Mouse (Mus musculus) heart, embryonic 12.5 days (tissue): ENCODE data around the gene Hist1h4h. TPM values are rescaled to one million over a fixed set of nuclear protein-coding genes. Genes with fewer than 3 reads are reported as not detected.
"Not testable (repeated sequence)": the region's sequence is repeated elsewhere in the genome, so short reads cannot be mapped to it uniquely, and the experiment has no call there.

Source experiments
- ATAC-seq: fragments of 200-750 bp; cut with Nextera tagmentation; 2 replicates; pipeline ENCODE4 v1.8.0; 2017; ENCODE audit warnings: moderate TSS enrichment, moderate library complexity; ENCODE audit not compliant: insufficient number of reproducible peaks, low FRiP score
- H3K27ac ChIP-seq: fragments of 300-500 bp; sonication (generic); 2 replicates; pipeline ENCODE4 v1.5.1; 2016; ENCODE audit warnings: mild to moderate bottlenecking, moderate library complexity; ENCODE audit not compliant: poor library complexity, severe bottlenecking
- H3K27me3 ChIP-seq: fragments of 300-500 bp; sonication (generic); replicated peaks from 2 replicates; pipeline ENCODE4 v1.6.1; 2016; ENCODE audit warnings: mild to moderate bottlenecking, moderate library complexity
- H3K36me3 ChIP-seq: fragments of 300-500 bp; sonication (generic); 2 replicates; pipeline ENCODE4 v1.6.1; 2016; ENCODE audit warnings: mild to moderate bottlenecking, moderate library complexity
- H3K4me1 ChIP-seq: fragments of 300-500 bp; sonication (generic); replicated peaks from 2 replicates; pipeline ENCODE4 v1.6.1; 2016; ENCODE audit warnings: mild to moderate bottlenecking
- H3K4me2 ChIP-seq: fragments of 300-500 bp; sonication (generic); 2 replicates; pipeline ENCODE4 v1.6.1; 2016; ENCODE audit warnings: mild to moderate bottlenecking, moderate library complexity
- H3K4me3 ChIP-seq: fragments of 300-500 bp; sonication (generic); 2 replicates; pipeline ENCODE4 v1.5.1; 2016; ENCODE audit warnings: mild to moderate bottlenecking
- H3K9ac ChIP-seq: fragments of 300-500 bp; sonication (generic); 2 replicates; pipeline ENCODE4 v1.6.1; 2016; ENCODE audit warnings: mild to moderate bottlenecking, moderate library complexity
- H3K9me3 ChIP-seq: fragments of 300-500 bp; sonication (generic); replicated peaks from 2 replicates; pipeline ENCODE4 v1.6.1; 2016; ENCODE audit warnings: mild to moderate bottlenecking, moderate library complexity
- WGBS: fragments of 180-500 bp; shearing (Covaris S2); methylation state at CpG from one replicate; pipeline ENCODE4 v1.1.7; 2016; 5-methylcytosine and 5-hydroxymethylcytosine counted together
- polyA plus RNA-seq: library from polyadenylated mRNA; unstranded; fragments of >200 nt; fragmentation: Nextera tagmentation; extraction: Ambion mirVana; gene quantifications from 2 replicates; pipeline ENCODE4 v1.2.1, GENCODE M21; 2016

Gene Hist1h4h
- polyA plus RNA-seq, 1 experiment from 2014 or later = 4.4 TPM

GRCm38 (mm10) chr13:23550761-23551145 is 19.9 kb downstream of the Hist1h4h start:
- H3K36me3 ChIP-seq = no peaks in the 10 kb centered on the region

GRCm38 (mm10) chr13:23551146-23551834 is 20.4 kb downstream of the Hist1h4h start, which contains the start of gene Hist1h4f:
Gene Hist1h4f, minus strand, starts transcription at chr13:23551648.
- H3K27ac ChIP-seq = peak within 1 kb of the TSS; percentile 87
- peak within 1 kb of the TSS; percentile 77 for H3K4me2 ChIP-seq
- not testable (repeated sequence) for H3K4me1 ChIP-seq, H3K27me3 ChIP-seq, H3K36me3 ChIP-seq, H3K9me3 ChIP-seq
- WGBS = under 1% methylated on average over 47 of the region's 47 CpGs
- H3K4me3 ChIP-seq = peak within 1 kb of the TSS; percentile 55
- ATAC-seq = peak; percentile 86
- peak within 1 kb of the TSS; percentile 75 for H3K9ac ChIP-seq

More at GRCm38 (mm10) chr13:23550761-23551145, 19.9 kb downstream of the Hist1h4h start:
- ATAC-seq = no peak
- Histone ChIP-seq H3K4me2 (peak overlapping the region; percentile 77), H3K9me3 (no peaks in the 10 kb centered on the region), H3K4me1 (peaks cover 6% of the 10 kb centered on the region), H3K4me3 (peak overlapping the region; percentile 55), H3K9ac (peak overlapping the region; percentile 75), H3K27ac (peak overlapping the region; percentile 87), H3K27me3 (no peaks in the 10 kb centered on the region)
- 6% methylated on average over 3 of the region's 3 CpGs for WGBS

GRCm38 (mm10) chr13:23551931-23552914 is 21.4 kb downstream of the Hist1h4h start:
- Histone ChIP-seq H3K4me2 (peak overlapping the region; percentile 77), H3K27me3 (no peaks in the 10 kb centered on the region), H3K9ac (peak overlapping the region; percentile 75; the same call in 1 of the 2 replicates)

GRCm38 (mm10) chr13:23552962-23553361 is 22.1 kb downstream of the Hist1h4h start, which contains the start of gene Hist1h1d:
Gene Hist1h1d, plus strand, starts transcription at chr13:23553262.
- no peak for ATAC-seq
- no peak within 1 kb of the TSS for H3K4me3 ChIP-seq
- H3K36me3 ChIP-seq = no peaks in the 10 kb centered on the region
- H3K9ac ChIP-seq = no peak within 1 kb of the TSS
- H3K27ac ChIP-seq = peak within 1 kb of the TSS; percentile 99
- peaks cover 9% of the 10 kb centered on the region for H3K4me1 ChIP-seq
- H3K27me3 ChIP-seq = no peaks in the 10 kb centered on the region
- H3K9me3 ChIP-seq = no peaks in the 10 kb centered on the region
- peak within 1 kb of the TSS; percentile 7; the same call in 1 of the 2 replicates for H3K4me2 ChIP-seq

More at GRCm38 (mm10) chr13:23551931-23552914, 21.4 kb downstream of the Hist1h4h start:
- peak overlapping the region; percentile 87 for H3K27ac ChIP-seq
- whole genome bisulfite sequencing = 56% methylated on average over 8 of the region's 8 CpGs
- no peaks in the 10 kb centered on the region for H3K36me3 ChIP-seq
- H3K4me1 ChIP-seq = peaks cover 9% of the 10 kb centered on the region
- ATAC-seq = no peak
- peak overlapping the region; percentile 55; the same call in 1 of the 2 replicates for H3K4me3 ChIP-seq
- H3K9me3 ChIP-seq = no peaks in the 10 kb centered on the region

GRCm38 (mm10) chr13:23554393-23554792 is 23.5 kb downstream of the Hist1h4h start:
- H3K36me3 ChIP-seq = no peaks in the 10 kb centered on the region
- no peak for ATAC-seq
- no peaks in the 10 kb centered on the region for H3K9me3 ChIP-seq
- no peaks in the 10 kb centered on the region for H3K27me3 ChIP-seq
- WGBS = 25% methylated on average over 9 of the region's 9 CpGs
- peaks cover 9% of the 10 kb centered on the region for H3K4me1 ChIP-seq
- H3K4me2 ChIP-seq = peak overlapping the region; percentile 100
- H3K4me3 ChIP-seq = peak overlapping the region; percentile 71
- peak overlapping the region; percentile 99 for H3K27ac ChIP-seq
- H3K9ac ChIP-seq = peak overlapping the region; percentile 98

- peak overlapping the region; percentile 100 for H3K4me2 ChIP-seq
- peak overlapping the region; percentile 98 for H3K9ac ChIP-seq
- peak overlapping the region; percentile 99 for H3K27ac ChIP-seq
- peak; percentile 86 for ATAC-seq
- H3K36me3 ChIP-seq = no peaks in the 10 kb centered on the region
- WGBS = under 1% methylated on average over 54 of the region's 54 CpGs
- peaks cover 9% of the 10 kb centered on the region for H3K4me1 ChIP-seq
- peak overlapping the region; percentile 71 for H3K4me3 ChIP-seq
- no peaks in the 10 kb centered on the region for H3K9me3 ChIP-seq
- H3K27me3 ChIP-seq = no peaks in the 10 kb centered on the region
Observed at GRCm38 (mm10) chr13:23554925-23555838, 24.3 kb downstream of the Hist1h4h start.

- peak overlapping the region; percentile 98 for H3K9ac ChIP-seq
- peak overlapping the region; percentile 99 for H3K27ac ChIP-seq
- H3K27me3 ChIP-seq = no peaks in the 10 kb centered on the region
- WGBS = under 1% methylated on average over 18 of the region's 18 CpGs
- no peaks in the 10 kb centered on the region for H3K36me3 ChIP-seq
- H3K4me1 ChIP-seq = peaks cover 5% of the 10 kb centered on the region; the same call in 1 of the 2 replicates
- no peaks in the 10 kb centered on the region for H3K9me3 ChIP-seq
- peak overlapping the region; percentile 71 for H3K4me3 ChIP-seq
- peak overlapping the region; percentile 100 for H3K4me2 ChIP-seq
- ATAC-seq = peak; percentile 69
Observed at GRCm38 (mm10) chr13:23555839-23556416, 25.1 kb downstream of the Hist1h4h start.

- Histone ChIP-seq H3K4me2 (peak overlapping the region; percentile 34; the same call in 1 of the 2 replicates), H3K27me3 (no peaks in the 10 kb centered on the region), H3K4me3 (no peak overlapping the region), H3K36me3 (no peaks in the 10 kb centered on the region), H3K4me1 (peaks cover 5% of the 10 kb centered on the region; the same call in 1 of the 2 replicates), H3K9me3 (no peaks in the 10 kb centered on the region), H3K27ac (peak overlapping the region; percentile 43; the same call in 1 of the 2 replicates), H3K9ac (no peak overlapping the region)
- no peak for ATAC-seq
- WGBS = 71% methylated on average over 3 of the region's 3 CpGs
Observed at GRCm38 (mm10) chr13:23556906-23557305, 26.1 kb downstream of the Hist1h4h start.

- not testable (repeated sequence) for H3K9me3 ChIP-seq, H3K4me1 ChIP-seq, ATAC-seq, H3K4me3 ChIP-seq, H3K9ac ChIP-seq, H3K36me3 ChIP-seq, H3K27me3 ChIP-seq
- peak overlapping the region; percentile 40 for H3K4me2 ChIP-seq
- H3K27ac ChIP-seq = peak overlapping the region; percentile 38; the same call in 1 of the 2 replicates
- 38% methylated on average over 2 of the region's 2 CpGs for WGBS
Observed at GRCm38 (mm10) chr13:23560699-23561098, 29.8 kb downstream of the Hist1h4h start.

- Histone ChIP-seq H3K4me2 (peak overlapping the region; percentile 78), H3K4me3 (peak overlapping the region; percentile 52), H3K27ac (peak overlapping the region; percentile 98), H3K9ac (peak overlapping the region; percentile 73)
- not testable (repeated sequence) for H3K4me1 ChIP-seq, ATAC-seq, H3K36me3 ChIP-seq, H3K27me3 ChIP-seq, H3K9me3 ChIP-seq
- WGBS = 0% methylated on average over 2 of the region's 5 CpGs
Observed at GRCm38 (mm10) chr13:23561531-23561882, 30.7 kb downstream of the Hist1h4h start.
